Mouse (Mus musculus) heart, adult 9 months (tissue): ENCODE measurements around the gene Uty.
A peak's percentile ranks its signal among the peaks of the same experiment; 100 is the strongest.

ENCODE experiments used
- DNase-seq, 2 experiments: peaks; one replicate each; pipeline ENCODE4 v3.0.0; 2022; ENCODE audit warnings: low spot score in 2 of 2

Uty gene

GRCm38 (mm10) chrY:1245426-1245863 is at the start of gene Uty:
Uty (minus strand) TSS chrY:1245759.
- peak in 1 of 2 experiments; percentile 82 for DNase-seq

- no peak for DNase-seq
These were observed 48.1 kb upstream of the Uty start for GRCm38 (mm10) chrY:1293708-1294107.

GRCm38 (mm10) chrY:1286171-1286795 is 40.7 kb upstream of the Uty start, which contains the start of gene Ddx3y:
Ddx3y (minus strand) TSS chrY:1286629.
- peak in 1 of 2 experiments; percentile 80 for DNase-seq

- peak in 1 of 2 experiments; percentile 8 for DNase-seq
These were observed 40.2 kb upstream of the Uty start for GRCm38 (mm10) chrY:1285735-1286134.

GRCm38 (mm10) chrY:1246117-1246516 is 558 bp upstream of the Uty start:
- no peak for DNase-seq

GRCm38 (mm10) chrY:1244940-1245339 is 619 bp downstream of the Uty start:
- no peak for DNase-seq

- DNase-seq = no peak
These were observed 1.1 kb downstream of the Uty start for GRCm38 (mm10) chrY:1244421-1244820.

GRCm38 (mm10) chrY:1220001-1220400 is 25.6 kb downstream of the Uty start:
- no peak for DNase-seq

- DNase-seq = no peak
These were observed 67.1 kb downstream of the Uty start for GRCm38 (mm10) chrY:1178476-1178875.

GRCm38 (mm10) chrY:1163054-1163453 is 82.5 kb downstream of the Uty start:
- no peak for DNase-seq

- DNase-seq = no peak
These were observed 129.4 kb downstream of the Uty start for GRCm38 (mm10) chrY:1116153-1116552.

- DNase-seq = no peak
These were observed 131.5 kb downstream of the Uty start for GRCm38 (mm10) chrY:1114016-1114415.
